Comparison of ENCODE assay signal across 9 mouse cellular contexts in genomic region chr10:3366870-3367431, GRCm38 (mm10). TPM values are rescaled to one million over a fixed set of nuclear protein-coding genes. Genes with fewer than 3 reads are reported as not detected.
DNase-seq lines count a peak whose midpoint lies in the region; ATAC-seq and TF ChIP-seq lines count a peak whose summit lies in the region.
"Had no signal": no experiment of that assay in that cellular context is flagged by ENCODE, and none has a peak within 500 bp of the region (broad histone marks: within the 10 kb centered on the region; RNA-seq: fewer than 3 reads in every experiment).

No protein-coding gene starts in this region.

- TF ChIP-seq POLR2A in cerebellum, adult 2 months (IDR thresholded peaks at IDR 0.05; ENCODE audit: borderline replicate concordance, insufficient read depth, low read length): no peak

- H3K4me3 ChIP-seq in cerebellum, adult 2 months (replicated peaks; ENCODE audit: insufficient read depth, low read depth, low read length): peak overlapping the region; percentile 89
- peak overlapping the region; percentile 69 for H3K4me3 ChIP-seq in hindbrain, embryonic 16.5 days (ENCODE audit: low read length)
- peak overlapping the region; percentile 59 for H3K4me3 ChIP-seq in limb, embryonic 15.5 days
- peak overlapping the region; percentile 69 for H3K4me3 ChIP-seq in neural tube, embryonic 13.5 days

- under 1% methylated on average over 25 of the region's 26 CpGs for WGBS in cerebellum, adult 2 months
- WGBS in hindbrain, embryonic 16.5 days: 0% methylated on average over 26 of the region's 26 CpGs
- WGBS in limb, embryonic 15.5 days: 1% methylated on average over 26 of the region's 26 CpGs
- WGBS in neural tube, embryonic 13.5 days: 1% methylated on average over 26 of the region's 26 CpGs

- H3K4me2 ChIP-seq in hindbrain, embryonic 16.5 days (ENCODE audit: low read length): peak overlapping the region; percentile 70
- peak overlapping the region; percentile 99 for H3K4me2 ChIP-seq in limb, embryonic 15.5 days
- H3K4me2 ChIP-seq in neural tube, embryonic 13.5 days: peak overlapping the region; percentile 78

- peak; percentile 32 to 44 for DNase-seq in left cerebral cortex, adult 18-20 months (ENCODE audit: low spot score in 2 of 2)
- DNase-seq in left cerebral cortex, adult 11 months (ENCODE audit: low spot score): no peak
- DNase-seq in cerebellum, adult 2 months: peak in 1 of 2 experiments; percentile 42
- peak; percentile 32 for DNase-seq in gastrocnemius, adult 18-20 months (ENCODE audit: low spot score)
- DNase-seq in natural killer cell, adult 2 months (ENCODE audit: low spot score in 2 of 2): no peak

- peak overlapping the region; percentile 32 for H3K27ac ChIP-seq in cerebellum, adult 2 months (ENCODE audit: insufficient read depth, low read length)
- peak overlapping the region; percentile 83 for H3K27ac ChIP-seq in hindbrain, embryonic 16.5 days (ENCODE audit: low read depth, low read length)
- no peak overlapping the region for H3K27ac ChIP-seq in limb, embryonic 15.5 days
- H3K27ac ChIP-seq in neural tube, embryonic 13.5 days (replicated peaks): peak overlapping the region; percentile 87

- H3K9ac ChIP-seq in hindbrain, embryonic 16.5 days (ENCODE audit: low read depth, low read length): peak overlapping the region; percentile 78
- H3K9ac ChIP-seq in limb, embryonic 15.5 days: peak overlapping the region; percentile 20; the same call in 1 of the 2 replicates
- H3K9ac ChIP-seq in neural tube, embryonic 13.5 days: peak overlapping the region; percentile 76

- H3K9me3 ChIP-seq in hindbrain, embryonic 16.5 days (ENCODE audit: control insufficient read depth, low read length): no peaks in the 10 kb centered on the region
- no peaks in the 10 kb centered on the region for H3K9me3 ChIP-seq in limb, embryonic 15.5 days
- no peaks in the 10 kb centered on the region; the same call in 1 of the 2 replicates for H3K9me3 ChIP-seq in neural tube, embryonic 13.5 days

- no peaks in the 10 kb centered on the region for H3K27me3 ChIP-seq in cerebellum, adult 2 months (ENCODE audit: control insufficient read depth, insufficient read depth, low read length)
- no peaks in the 10 kb centered on the region for H3K27me3 ChIP-seq in hindbrain, embryonic 16.5 days (replicated peaks; ENCODE audit: control insufficient read depth, insufficient read depth, low read length)
- H3K27me3 ChIP-seq in limb, embryonic 15.5 days: peaks cover 30% of the 10 kb centered on the region
- 0 out of 2 replicates have a peak, but pooled peaks cover 5% of the 10 kb centered on the region for H3K27me3 ChIP-seq in neural tube, embryonic 13.5 days

- ATAC-seq in hindbrain, embryonic 16.5 days: peak; percentile 69
- no peak for ATAC-seq in limb, embryonic 15.5 days (ENCODE audit: insufficient number of reproducible peaks, low FRiP score, low TSS enrichment, low read depth)
- peak; percentile 68 for ATAC-seq in neural tube, embryonic 13.5 days (ENCODE audit: low read depth)

- no peaks in the 10 kb centered on the region for H3K4me1 ChIP-seq in cerebellum, adult 2 months (ENCODE audit: control insufficient read depth, insufficient read depth, low read length)
- H3K4me1 ChIP-seq in hindbrain, embryonic 16.5 days (ENCODE audit: control insufficient read depth, insufficient read depth, low read depth, low read length): peaks cover 6% of the 10 kb centered on the region
- peaks cover 14% of the 10 kb centered on the region for H3K4me1 ChIP-seq in limb, embryonic 15.5 days
- peaks cover 18% of the 10 kb centered on the region for H3K4me1 ChIP-seq in neural tube, embryonic 13.5 days (replicated peaks)

- TF ChIP-seq CTCF in cerebellum, adult 2 months (IDR thresholded peaks at IDR 0.05; ENCODE audit: borderline replicate concordance, insufficient read depth, low read depth, low read length): no peak

- H3K36me3 ChIP-seq in hindbrain, embryonic 16.5 days (ENCODE audit: control insufficient read depth, insufficient read depth, low read length): no peaks in the 10 kb centered on the region
- no peaks in the 10 kb centered on the region for H3K36me3 ChIP-seq in limb, embryonic 15.5 days
- H3K36me3 ChIP-seq in neural tube, embryonic 13.5 days: no peaks in the 10 kb centered on the region
- H3K36me3 ChIP-seq: G1E had no signal

RNA-seq across cellular contexts. Expression of gene Ppp1r14c, which starts 1.1 kb away (rescaled TPM):
- total RNA-seq in left cerebral cortex, adult 18-20 months (2021): 10 to 100 TPM; 11.2 to 12.2 TPM
- 12.4 and 13.4 TPM in 2 replicates for polyA plus RNA-seq in cerebellum, adult 2 months (2012; rRNA removed)
- total RNA-seq in gastrocnemius, adult 18-20 months (2021): 10 to 100 TPM; 70.8 to 86.7 TPM
- polyA plus RNA-seq in hindbrain, embryonic 16.5 days (2015; fragmentation: Nextera tagmentation; extraction: Ambion mirVana): 75.9 and 87.1 TPM in 2 replicates
- 14.4 and 18.9 TPM in 2 replicates for polyA plus RNA-seq in limb, embryonic 15.5 days (2015; fragmentation: Nextera tagmentation; extraction: Ambion mirVana)
- polyA plus RNA-seq in neural tube, embryonic 13.5 days (2015; fragmentation: Nextera tagmentation; extraction: Ambion mirVana): 42.2 and 47.1 TPM in 2 replicates
- polyA plus RNA-seq: G1E had no signal

Comparison
In these comparisons a context has a peak if more than half of its experiments do, and no peak if none do; other contexts are left out.
1. DNase-seq: peak in left cerebral cortex, adult 18-20 months (2 of 2) and gastrocnemius, adult 18-20 months (single experiment); none in left cerebral cortex, adult 11 months (single experiment) and natural killer cell, adult 2 months (0 of 2).
2. H3K9ac ChIP-seq: peak in every context shown above with its lines; median percentile 78 in hindbrain, embryonic 16.5 days; 76 in neural tube, embryonic 13.5 days; 20 in limb, embryonic 15.5 days.
3. Peak in every context shown above with its lines, with median percentiles within 50 percentile points of each other: H3K4me3 ChIP-seq and H3K4me2 ChIP-seq.